Mouse (Mus musculus): ENCODE results near the gene Polg. TPM values are rescaled to one million over a fixed set of nuclear protein-coding genes. Genes with fewer than 3 reads are reported as not detected.

Polg gene
- polyA plus RNA-seq, 1 experiment from 2014 or later = 42.6 TPM

DNA sequence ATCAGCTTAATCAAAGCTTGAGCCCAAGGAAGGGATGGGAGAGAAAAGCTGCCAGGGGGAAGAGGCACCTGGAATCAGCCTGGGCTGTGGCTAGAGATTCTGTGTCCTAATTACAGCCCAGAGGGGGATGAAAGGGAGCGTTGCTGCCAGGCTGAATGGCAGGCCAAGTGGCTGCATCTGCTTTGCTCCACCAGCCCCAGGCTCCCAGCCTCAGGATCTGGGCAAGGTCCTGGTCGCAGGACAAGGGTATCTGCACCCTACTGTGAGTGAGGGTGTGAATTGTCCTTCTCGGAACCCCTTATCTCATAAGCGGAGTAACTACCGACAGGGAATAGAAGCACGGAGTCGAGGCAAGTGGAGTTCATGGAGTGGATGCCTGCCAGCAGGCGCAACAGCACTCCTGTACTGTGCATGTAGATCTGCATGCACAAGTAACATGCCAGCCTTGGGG lies 35.4 kb upstream of the Polg start:
- H3K4me2 ChIP-seq (replicated peaks) = no peak overlapping the region
- H3K27me3 ChIP-seq = peaks cover 99% of the 10 kb centered on the region
- no peaks in the 10 kb centered on the region for H3K9me3 ChIP-seq (replicated peaks)
- ATAC-seq (ENCODE audit: insufficient number of reproducible peaks, low FRiP score, low TSS enrichment, low read depth) = no peak
- no peak overlapping the region for H3K9ac ChIP-seq
- H3K36me3 ChIP-seq = no peaks in the 10 kb centered on the region
- no peak overlapping the region for H3K27ac ChIP-seq (replicated peaks)
- no peak overlapping the region for H3K4me3 ChIP-seq (replicated peaks)
- H3K4me1 ChIP-seq = peaks cover 23% of the 10 kb centered on the region
- 5% methylated on average over 8 of the region's 8 CpGs for WGBS

DNA sequence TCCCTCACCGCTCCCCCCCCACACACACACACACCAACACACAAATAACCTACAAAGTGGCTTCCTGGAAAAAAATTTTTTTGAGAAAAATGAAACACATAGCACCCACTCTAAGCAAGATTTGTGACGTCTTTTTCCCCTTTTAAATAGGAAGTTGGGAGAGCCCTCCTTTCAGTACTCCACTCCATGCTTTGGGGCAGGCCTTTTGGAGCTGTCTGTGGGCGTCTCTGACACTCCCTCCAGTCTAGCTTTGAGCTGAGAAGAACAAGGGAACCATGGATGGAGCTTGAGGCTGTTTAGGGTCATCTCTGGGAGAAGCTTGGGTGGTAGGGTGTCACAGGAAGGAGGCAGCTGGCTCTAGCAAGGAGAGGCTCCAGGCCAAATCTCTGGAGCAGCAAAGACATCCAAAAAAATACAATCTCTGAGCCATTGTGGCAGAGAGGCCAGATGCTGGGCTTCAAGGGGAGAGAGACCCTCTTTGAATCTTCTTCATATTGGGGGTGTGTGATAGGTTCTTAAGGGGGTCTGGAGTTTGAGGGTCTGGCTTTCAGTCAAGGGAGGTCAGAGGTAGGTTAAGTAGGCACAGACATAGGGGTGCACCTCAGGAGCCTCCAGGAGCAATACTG lies 34.6 kb upstream of the Polg start:
- Histone ChIP-seq H3K4me3 (replicated peaks) (no peak overlapping the region), H3K9ac (no peak overlapping the region)
- 6% methylated on average over 3 of the region's 3 CpGs for WGBS

DNA sequence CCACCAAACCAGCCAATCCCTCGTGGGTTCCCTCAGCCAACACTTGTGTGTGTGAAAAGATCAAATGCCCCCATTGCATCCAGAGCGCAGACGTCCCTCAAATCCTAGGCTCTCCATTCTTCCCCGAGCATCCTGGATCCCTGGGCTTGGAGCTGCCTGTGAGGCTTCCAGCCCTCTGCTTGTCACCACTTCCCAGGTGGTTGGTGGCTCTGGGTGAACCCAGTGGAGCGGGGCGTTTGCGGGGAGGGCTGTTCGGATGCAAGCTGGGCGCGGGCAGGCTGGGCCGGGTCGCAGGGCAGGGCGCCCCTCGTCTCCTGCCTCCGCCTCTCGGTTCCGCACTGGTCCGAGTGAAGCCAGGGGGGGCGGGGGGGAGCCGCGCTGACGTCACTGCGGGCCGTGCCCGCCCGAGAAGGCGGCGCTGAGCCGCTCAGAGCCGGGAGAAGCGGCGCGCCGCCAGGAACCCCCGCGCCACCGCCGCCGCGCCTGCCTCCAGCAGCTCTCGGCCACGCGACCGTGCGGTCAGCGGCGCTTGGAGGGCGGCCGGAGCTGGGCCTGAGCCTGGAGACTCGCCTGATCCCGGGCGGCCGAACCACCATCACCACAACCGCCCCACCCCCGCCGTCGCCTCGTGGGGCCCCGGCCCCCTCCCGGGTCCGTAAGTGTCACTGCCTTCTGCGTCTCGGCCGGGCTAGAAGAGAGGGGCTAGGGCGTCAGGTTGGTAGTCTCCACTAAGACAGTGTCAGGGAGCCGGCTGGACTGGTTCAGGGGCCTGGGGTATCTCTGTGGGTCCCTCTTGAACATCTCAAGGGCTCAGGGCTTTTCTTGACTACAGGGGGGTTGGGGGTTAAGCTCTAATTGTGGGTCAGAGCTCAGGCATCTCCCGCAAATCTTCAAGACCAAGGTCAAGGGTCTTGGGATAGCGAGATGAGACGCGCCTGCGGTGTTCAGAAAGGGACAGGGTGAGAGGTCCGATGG lies 33.7 kb upstream of the Polg start:
- Histone ChIP-seq H3K36me3 (no peaks in the 10 kb centered on the region), H3K4me3 (replicated peaks) (peak overlapping the region; percentile 30), H3K27ac (replicated peaks) (no peak overlapping the region), H3K4me1 (peaks cover 22% of the 10 kb centered on the region), H3K27me3 (peaks cover 100% of the 10 kb centered on the region), H3K4me2 (replicated peaks) (peak overlapping the region; percentile 46), H3K9ac (no peak overlapping the region), H3K9me3 (replicated peaks) (no peaks in the 10 kb centered on the region)
- ATAC-seq (ENCODE audit: insufficient number of reproducible peaks, low FRiP score, low TSS enrichment, low read depth) = no peak
- 1% methylated on average over 65 of the region's 72 CpGs for WGBS

More for the DNA sequence above, 34.6 kb upstream of the Polg start:
- H3K9me3 ChIP-seq (replicated peaks) = no peaks in the 10 kb centered on the region
- H3K36me3 ChIP-seq = no peaks in the 10 kb centered on the region
- H3K4me2 ChIP-seq (replicated peaks) = no peak overlapping the region
- peaks cover 99% of the 10 kb centered on the region for H3K27me3 ChIP-seq
- H3K4me1 ChIP-seq = peaks cover 27% of the 10 kb centered on the region
- no peak for ATAC-seq (ENCODE audit: insufficient number of reproducible peaks, low FRiP score, low TSS enrichment, low read depth)
- no peak overlapping the region for H3K27ac ChIP-seq (replicated peaks)

DNA sequence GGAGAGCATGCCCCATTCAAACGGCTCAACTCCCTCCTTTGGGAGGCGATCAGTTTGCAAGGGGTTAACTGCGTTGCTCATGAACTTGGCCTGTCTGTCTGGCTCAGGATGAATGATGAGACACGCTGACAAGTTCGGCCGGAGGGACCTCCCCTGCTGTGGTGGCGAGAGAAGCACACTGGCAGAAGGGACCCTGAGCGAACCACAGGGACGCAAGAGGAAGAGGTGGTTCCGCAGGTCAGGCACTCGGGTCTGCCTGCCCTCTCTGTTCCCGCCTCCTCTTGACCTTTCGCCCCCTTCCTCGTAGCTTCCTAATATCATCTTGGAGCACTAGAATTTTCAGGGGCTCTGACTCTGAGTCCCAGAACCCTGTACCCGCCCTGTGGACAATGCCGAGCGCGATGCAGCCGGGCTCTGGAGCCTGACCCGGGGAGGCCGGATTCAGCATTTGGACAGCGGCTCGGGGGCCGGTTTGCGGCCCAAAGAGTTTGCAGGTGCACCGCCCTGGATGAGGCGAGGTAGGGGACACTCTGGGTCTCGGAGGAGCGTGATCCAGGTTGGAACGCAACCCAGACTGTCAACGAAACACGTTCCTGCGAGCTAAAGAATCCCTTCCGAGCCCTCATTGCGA lies 32.9 kb upstream of the Polg start:
- Histone ChIP-seq H3K4me2 (replicated peaks) (no peak overlapping the region), H3K27me3 (peaks cover 100% of the 10 kb centered on the region), H3K27ac (replicated peaks) (no peak overlapping the region), H3K36me3 (no peaks in the 10 kb centered on the region), H3K9ac (no peak overlapping the region), H3K4me1 (peaks cover 17% of the 10 kb centered on the region), H3K9me3 (replicated peaks) (no peaks in the 10 kb centered on the region), H3K4me3 (replicated peaks) (0 out of 2 replicates have a peak overlapping the region, but pooled peaks have one; percentile 30)
- WGBS = under 1% methylated on average over 35 of the region's 35 CpGs
- no peak for ATAC-seq (ENCODE audit: insufficient number of reproducible peaks, low FRiP score, low TSS enrichment, low read depth)

DNA sequence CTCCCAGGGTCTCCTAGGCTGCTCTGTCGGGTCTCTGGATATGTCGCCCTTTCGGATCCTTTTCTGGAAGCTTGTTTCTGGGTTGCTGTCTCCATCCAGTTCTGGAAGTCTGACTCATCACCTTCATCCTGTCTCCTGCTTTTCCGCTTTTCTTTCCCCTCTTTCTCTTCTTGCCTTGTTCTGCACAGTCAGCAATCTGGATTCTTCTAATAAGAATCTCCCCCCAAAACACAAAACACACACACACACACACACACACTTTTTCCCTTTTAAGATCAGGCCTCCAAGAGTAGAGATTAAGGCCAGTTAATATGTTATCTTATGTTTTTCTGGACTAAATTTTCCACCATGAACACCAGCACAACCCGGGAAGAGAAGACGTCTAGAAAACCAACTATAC lies 32.2 kb upstream of the Polg start:
- no peaks in the 10 kb centered on the region for H3K36me3 ChIP-seq
- no peak for ATAC-seq (ENCODE audit: insufficient number of reproducible peaks, low FRiP score, low TSS enrichment, low read depth)
- peaks cover 17% of the 10 kb centered on the region for H3K4me1 ChIP-seq
- 4% methylated on average over 6 of the region's 6 CpGs for WGBS
- no peak overlapping the region for H3K4me3 ChIP-seq (replicated peaks)
- peaks cover 98% of the 10 kb centered on the region for H3K27me3 ChIP-seq
- H3K27ac ChIP-seq (replicated peaks) = no peak overlapping the region
- no peaks in the 10 kb centered on the region for H3K9me3 ChIP-seq (replicated peaks)
- no peak overlapping the region for H3K9ac ChIP-seq
- no peak overlapping the region for H3K4me2 ChIP-seq (replicated peaks)

DNA sequence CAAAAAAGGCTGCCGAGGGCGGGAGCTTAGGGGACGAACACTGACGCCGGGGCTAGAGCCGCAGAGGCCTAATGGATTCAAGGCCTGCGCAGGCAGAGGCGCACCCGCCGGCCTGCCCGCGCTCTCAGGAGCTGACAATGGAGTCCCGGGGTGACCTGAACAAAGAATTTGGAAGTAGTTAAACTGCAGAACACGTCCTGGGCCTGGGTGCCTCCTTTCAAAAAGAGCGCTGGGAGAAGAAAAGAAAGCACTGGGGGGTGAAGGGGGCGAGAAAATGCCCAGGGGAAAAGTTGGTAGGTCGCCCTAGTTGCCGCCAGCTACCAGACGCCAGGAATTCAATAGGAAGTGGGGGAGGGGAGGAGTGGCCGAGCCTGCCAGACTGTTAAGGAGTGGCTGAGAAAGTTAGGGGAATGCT lies 31.5 kb upstream of the Polg start:
- Histone ChIP-seq H3K4me1 (peaks cover 17% of the 10 kb centered on the region), H3K4me3 (replicated peaks) (no peak overlapping the region), H3K36me3 (no peaks in the 10 kb centered on the region), H3K4me2 (replicated peaks) (no peak overlapping the region), H3K27ac (replicated peaks) (no peak overlapping the region), H3K9me3 (replicated peaks) (no peaks in the 10 kb centered on the region), H3K9ac (no peak overlapping the region), H3K27me3 (peaks cover 92% of the 10 kb centered on the region)
- WGBS = 5% methylated on average over 20 of the region's 20 CpGs
- no peak for ATAC-seq (ENCODE audit: insufficient number of reproducible peaks, low FRiP score, low TSS enrichment, low read depth)

DNA sequence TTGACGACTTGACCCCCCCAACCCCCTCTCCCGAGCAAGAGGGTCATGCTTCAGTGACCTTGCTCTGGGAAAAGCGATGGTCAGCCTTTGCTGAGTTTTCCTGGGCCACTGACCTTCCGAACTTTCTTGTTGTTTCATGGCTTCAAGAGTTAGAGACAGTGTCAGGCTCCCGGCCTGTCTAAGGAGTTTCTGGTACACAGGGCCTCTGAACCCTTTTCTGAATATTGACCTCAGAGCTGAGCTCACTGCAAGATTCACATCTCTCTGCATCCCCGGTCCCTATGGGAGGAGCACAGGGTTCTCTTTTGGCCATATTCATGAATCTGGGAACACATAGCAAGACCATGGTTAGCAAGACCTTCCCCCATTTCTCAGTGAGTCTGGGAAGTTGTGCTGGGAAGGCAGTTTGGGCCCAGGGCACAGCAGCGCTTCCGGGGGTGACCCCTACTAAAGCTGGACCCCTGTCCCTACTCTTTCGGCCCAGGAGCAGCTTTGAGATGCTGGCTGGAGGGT lies 30.7 kb upstream of the Polg start:
- Histone ChIP-seq H3K4me1 (peaks cover 17% of the 10 kb centered on the region), H3K27me3 (peaks cover 84% of the 10 kb centered on the region), H3K9me3 (replicated peaks) (no peaks in the 10 kb centered on the region), H3K9ac (no peak overlapping the region), H3K27ac (replicated peaks) (no peak overlapping the region), H3K4me3 (replicated peaks) (no peak overlapping the region), H3K36me3 (no peaks in the 10 kb centered on the region), H3K4me2 (replicated peaks) (no peak overlapping the region)
- WGBS = 13% methylated on average over 9 of the region's 9 CpGs
- ATAC-seq (ENCODE audit: insufficient number of reproducible peaks, low FRiP score, low TSS enrichment, low read depth) = no peak

DNA sequence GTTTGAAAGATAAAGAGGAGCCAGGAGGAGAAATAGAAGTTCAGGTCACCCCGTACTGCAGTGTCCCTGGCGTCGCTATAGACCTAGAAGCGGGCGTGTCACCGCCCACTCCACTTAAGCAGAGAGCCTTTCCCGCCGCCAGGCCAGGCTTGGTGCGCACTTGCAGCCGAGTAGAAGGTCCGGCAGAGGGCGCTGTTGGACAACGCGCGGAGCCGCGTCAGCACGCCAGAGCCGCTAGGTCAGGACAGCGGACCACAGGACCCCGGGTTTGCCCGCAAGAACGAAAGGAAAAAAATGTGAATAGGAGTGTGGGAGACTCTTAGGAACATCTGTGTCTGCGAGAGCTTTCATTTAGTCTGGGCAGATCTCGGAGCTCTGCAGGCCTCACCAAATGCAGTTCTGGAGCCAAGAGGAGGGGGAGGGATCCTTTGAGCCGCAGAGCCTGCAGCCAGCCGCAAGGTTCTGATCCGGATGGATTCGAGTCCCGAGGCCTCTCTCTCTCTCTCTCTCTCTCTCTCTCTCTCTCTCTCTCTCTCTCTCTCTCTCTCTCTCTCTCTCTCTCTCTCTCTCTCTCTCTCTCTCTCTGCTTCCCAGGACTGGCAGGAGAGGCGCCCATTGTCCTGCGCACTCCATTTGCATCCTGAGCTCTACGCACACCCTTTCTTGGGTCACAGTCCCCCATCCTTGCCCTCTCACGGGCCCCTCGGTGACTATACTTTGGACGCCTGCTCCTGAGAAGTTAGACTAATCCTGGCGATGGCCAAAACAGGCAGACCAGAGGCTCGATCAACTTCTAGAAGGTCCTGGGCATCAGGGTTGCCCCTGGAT lies 30.0 kb upstream of the Polg start:
- ATAC-seq (ENCODE audit: insufficient number of reproducible peaks, low FRiP score, low TSS enrichment, low read depth) = peak; percentile 74; the same call in 1 of the 2 replicates

DNA sequence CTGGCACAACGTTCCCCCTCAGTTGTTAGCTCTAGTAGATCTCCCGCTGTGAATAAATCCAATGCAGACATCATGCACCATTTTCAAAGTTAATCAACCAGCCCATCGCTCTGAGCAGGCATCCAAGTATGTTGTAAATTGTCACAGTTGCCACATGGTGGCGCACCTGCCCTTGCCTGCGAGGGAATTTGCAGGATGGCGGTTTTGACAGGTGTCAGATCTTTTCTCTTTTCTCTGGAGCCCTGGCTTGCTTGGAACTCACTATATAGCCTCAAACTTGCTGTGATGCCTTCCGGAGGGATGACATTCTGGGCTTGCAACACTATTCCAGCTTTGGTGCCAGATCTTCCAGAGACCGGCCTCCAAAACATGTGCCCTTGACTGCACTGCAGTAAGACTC lies 27.8 kb upstream of the Polg start:
- Histone ChIP-seq H3K4me2 (replicated peaks) (no peak overlapping the region), H3K4me3 (replicated peaks) (no peak overlapping the region), H3K4me1 (0 out of 2 replicates have a peak, but pooled peaks cover 5% of the 10 kb centered on the region), H3K9me3 (replicated peaks) (no peaks in the 10 kb centered on the region), H3K9ac (no peak overlapping the region), H3K36me3 (no peaks in the 10 kb centered on the region), H3K27me3 (peaks cover 54% of the 10 kb centered on the region), H3K27ac (replicated peaks) (no peak overlapping the region)
- WGBS = 9% methylated on average over 8 of the region's 8 CpGs
- ATAC-seq (ENCODE audit: insufficient number of reproducible peaks, low FRiP score, low TSS enrichment, low read depth) = no peak

More for the DNA sequence above, 30.0 kb upstream of the Polg start:
- Histone ChIP-seq H3K9me3 (replicated peaks) (no peaks in the 10 kb centered on the region), H3K27ac (replicated peaks) (no peak overlapping the region), H3K4me1 (peaks cover 17% of the 10 kb centered on the region), H3K9ac (no peak overlapping the region), H3K4me2 (replicated peaks) (peak overlapping the region; percentile 50), H3K27me3 (peaks cover 77% of the 10 kb centered on the region), H3K36me3 (no peaks in the 10 kb centered on the region), H3K4me3 (replicated peaks) (peak overlapping the region; percentile 35)
- 1% methylated on average over 38 of the region's 38 CpGs for WGBS

DNA sequence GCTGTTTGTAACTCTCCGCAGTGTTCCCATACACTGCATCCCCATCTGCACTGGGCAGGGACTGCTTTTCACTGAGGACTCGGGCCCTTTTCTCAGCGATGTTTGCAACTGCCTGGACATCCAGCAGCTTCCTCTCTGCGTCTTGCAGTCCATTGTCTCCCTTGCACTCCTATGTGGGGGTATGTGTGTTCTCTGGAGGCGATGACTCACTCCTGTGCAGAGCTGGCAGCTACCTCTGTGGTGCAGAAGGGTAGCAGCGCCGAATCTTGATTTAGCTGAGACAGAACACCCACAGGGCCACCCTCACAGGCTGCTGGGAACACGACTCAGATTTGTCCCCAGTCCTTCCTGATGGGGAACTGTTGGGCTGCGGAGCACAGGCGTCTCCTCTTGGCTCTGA lies 20.4 kb upstream of the Polg start:
- no peak for ATAC-seq (ENCODE audit: insufficient number of reproducible peaks, low FRiP score, low TSS enrichment, low read depth)
- 57% methylated on average over 10 of the region's 10 CpGs for WGBS
- H3K9ac ChIP-seq = no peak overlapping the region

More for the DNA sequence above, 20.4 kb upstream of the Polg start:
- Histone ChIP-seq H3K27ac (replicated peaks) (no peak overlapping the region), H3K4me3 (replicated peaks) (no peak overlapping the region), H3K4me2 (replicated peaks) (no peak overlapping the region), H3K9me3 (replicated peaks) (no peaks in the 10 kb centered on the region), H3K36me3 (no peaks in the 10 kb centered on the region), H3K27me3 (no peaks in the 10 kb centered on the region; the same call in 1 of the 2 replicates), H3K4me1 (no peaks in the 10 kb centered on the region)

All from embryonic facial prominence, embryonic 15.5 days (tissue).